Mouse (Mus musculus): ENCODE measurements at regions not wholly inside any gene's neighbourhood (a gene's known extent, or its start where the extent isn't known, plus 50 kb on each side); places are given as distances from the start of the nearest gene placed in this dataset.

GRCm38 (mm10) chr5:42636162-42636823 lies 568.5 kb downstream of the Gm16223 start:
- DNase-seq = no peak

- peak; percentile 3 to 7 for DNase-seq
Observed at GRCm38 (mm10) chr5:42656460-42656859, 576.5 kb upstream of the Cpeb2 start.

- DNase-seq = no peak
Observed at GRCm38 (mm10) chr5:42659994-42660393, 573.0 kb upstream of the Cpeb2 start.

GRCm38 (mm10) chr5:42679617-42680016 lies 553.4 kb upstream of the Cpeb2 start:
- DNase-seq = no peak

- peak; percentile 13 to 25 for DNase-seq
Observed at GRCm38 (mm10) chr5:42685356-42686057, 547.5 kb upstream of the Cpeb2 start.

- no peak for DNase-seq
Observed at GRCm38 (mm10) chr5:42687176-42687575, 545.8 kb upstream of the Cpeb2 start.

Measured in cerebellum, postnatal 14 days (tissue).